Comparison of ENCODE assay signal across 21 mouse cellular contexts in the genomic region with DNA sequence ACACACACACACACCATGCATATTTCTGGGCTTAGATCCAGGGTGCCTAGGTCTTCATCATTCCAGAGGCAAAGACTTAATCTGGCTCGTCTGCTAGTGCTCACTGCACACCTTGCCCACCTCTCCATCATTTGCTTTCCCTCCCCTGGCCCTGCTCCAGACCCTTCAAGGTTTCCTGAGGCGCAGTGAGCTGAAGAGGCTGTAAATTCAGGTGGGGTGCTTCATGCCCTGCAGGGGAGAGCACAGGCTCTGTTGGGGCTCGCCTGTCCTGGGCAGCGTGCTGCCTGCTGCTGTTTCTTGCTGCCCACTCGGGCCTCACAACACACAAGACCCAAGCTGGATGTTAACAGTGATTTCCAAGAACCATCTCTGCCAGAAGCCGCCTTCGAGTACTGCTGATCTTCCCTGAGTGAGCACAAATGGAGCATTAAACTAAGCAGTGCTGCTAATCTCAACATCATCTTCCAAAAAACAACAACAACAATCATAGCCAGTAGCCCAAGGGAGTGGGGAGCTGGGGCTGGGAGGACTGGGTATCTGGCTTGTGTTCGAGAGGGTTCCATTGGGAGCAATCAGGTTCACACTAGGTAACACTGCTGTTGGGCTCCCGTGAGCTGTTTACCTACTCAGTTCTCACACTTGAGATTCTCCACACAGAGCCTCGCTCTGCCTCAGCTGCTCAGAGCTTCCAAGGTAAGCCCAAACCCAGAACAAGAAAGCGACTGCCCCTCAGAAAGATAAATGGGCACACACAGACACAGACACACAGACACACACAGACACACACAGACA.
A peak's percentile ranks its signal among the peaks of the same experiment; 100 is the strongest.
DNase-seq lines count a peak whose midpoint lies in the region; ATAC-seq and TF ChIP-seq lines count a peak whose summit lies in the region.
"Had no signal": no experiment of that assay in that cellular context is flagged by ENCODE, and none has a peak within 500 bp of the region (broad histone marks: within the 10 kb centered on the region; RNA-seq: fewer than 3 reads in every experiment).

No protein-coding gene starts in this region.

- H3K27me3 ChIP-seq in kidney, postnatal 0 days (ENCODE audit: insufficient read depth, low read length), result no peaks in the 10 kb centered on the region
- 0 out of 2 replicates have a peak, but pooled peaks cover 2% of the 10 kb centered on the region for H3K27me3 ChIP-seq in kidney, adult 2 months (replicated peaks; ENCODE audit: control insufficient read depth, insufficient read depth, low read length)
- peaks cover 2% of the 10 kb centered on the region; the same call in 1 of the 2 replicates for H3K27me3 ChIP-seq in hindbrain, embryonic 11.5 days (ENCODE audit: control insufficient read depth, insufficient read depth, low read length)
- H3K27me3 ChIP-seq: embryonic facial prominence, embryonic 12.5 days; megakaryocyte, embryonic 14.5 days had no signal

- no peak for TF ChIP-seq CTCF in kidney, postnatal 0 days (IDR thresholded peaks at IDR 0.05; ENCODE audit: low read depth)
- TF ChIP-seq CTCF in kidney, adult 2 months (conservative IDR thresholded peaks at IDR 0.05; ENCODE audit: insufficient read depth, insufficient read length, low read depth, low read length), result no peak

- no peak for ATAC-seq in kidney, postnatal 0 days (replicated peaks; ENCODE audit: low FRiP score, low read depth)
- no peak for ATAC-seq in hindbrain, embryonic 11.5 days (ENCODE audit: low FRiP score)

- H3K9me3 ChIP-seq in kidney, postnatal 0 days (replicated peaks; ENCODE audit: low read length), result no peaks in the 10 kb centered on the region
- no peaks in the 10 kb centered on the region for H3K9me3 ChIP-seq in hindbrain, embryonic 11.5 days (ENCODE audit: control insufficient read depth, low read length)
- H3K9me3 ChIP-seq: embryonic facial prominence, embryonic 12.5 days; forebrain, embryonic 12.5 days; heart, embryonic 15.5 days had no signal

- H3K4me2 ChIP-seq in kidney, postnatal 0 days (ENCODE audit: low read length), result no peak overlapping the region
- H3K4me2 ChIP-seq in hindbrain, embryonic 11.5 days (replicated peaks; ENCODE audit: low read depth, low read length), result no peak overlapping the region
- H3K4me2 ChIP-seq: embryonic facial prominence, embryonic 12.5 days; forebrain, embryonic 12.5 days; heart, embryonic 15.5 days had no signal

- 65% methylated on average over 11 of the region's 11 CpGs for WGBS in kidney, postnatal 0 days
- 73% methylated on average over 11 of the region's 11 CpGs for WGBS in kidney, adult 2 months
- 80% methylated on average over 11 of the region's 11 CpGs for WGBS in hindbrain, embryonic 11.5 days

- no peak for TF ChIP-seq POLR2A in kidney, adult 2 months (IDR thresholded peaks at IDR 0.05; ENCODE audit: low read depth, low read length)

- 0 out of 2 replicates have a peak overlapping the region, but pooled peaks have one; percentile 13 for H3K27ac ChIP-seq in kidney, postnatal 0 days
- H3K27ac ChIP-seq in kidney, adult 2 months (ENCODE audit: insufficient read depth, low read depth, low read length), result no peak overlapping the region
- H3K27ac ChIP-seq in hindbrain, embryonic 11.5 days (ENCODE audit: low read depth, low read length), result no peak overlapping the region
- H3K27ac ChIP-seq: embryonic facial prominence, embryonic 12.5 days; forebrain, embryonic 12.5 days; heart, embryonic 15.5 days had no signal

- peak; percentile 23 to 32 for DNase-seq in cerebellum, postnatal 10 days
- no peak for DNase-seq in cerebellum, adult 11 months
- DNase-seq in kidney, postnatal 0 days (ENCODE audit: low spot score), result no peak
- DNase-seq in kidney, adult 2 months, result no peak
- DNase-seq in testis, postnatal 10 days (ENCODE audit: low spot score), result peak; percentile 38
- DNase-seq in testis, postnatal 14 days (ENCODE audit: low spot score), result no peak
- DNase-seq in yolk sac, embryonic 10.5 days (ENCODE audit: low spot score), result no peak
- DNase-seq in hindbrain, embryonic 11.5 days (ENCODE audit: low spot score), result no peak
- DNase-seq: adrenal gland, adult 2 months; cerebellum, adult 8-10 months; heart, adult 18-20 months; kidney, adult 11 months; kidney, postnatal 4 days; liver; midbrain, embryonic 14.5 days; right cerebral cortex, postnatal 14 days; spleen, adult 18-20 months had no signal

- H3K36me3 ChIP-seq in kidney, postnatal 0 days (ENCODE audit: insufficient read depth, low read length), result no peaks in the 10 kb centered on the region
- no peaks in the 10 kb centered on the region for H3K36me3 ChIP-seq in kidney, adult 2 months (ENCODE audit: control insufficient read depth, insufficient read depth, low read length)
- H3K36me3 ChIP-seq in hindbrain, embryonic 11.5 days (ENCODE audit: control insufficient read depth, insufficient read depth, low read length), result no peaks in the 10 kb centered on the region
- H3K36me3 ChIP-seq: embryonic facial prominence, embryonic 12.5 days; forebrain, embryonic 12.5 days; heart, embryonic 15.5 days had no signal

- H3K9ac ChIP-seq in kidney, postnatal 0 days (ENCODE audit: low read depth, low read length), result no peak overlapping the region
- no peak overlapping the region for H3K9ac ChIP-seq in hindbrain, embryonic 11.5 days (ENCODE audit: low read depth, low read length)
- H3K9ac ChIP-seq: embryonic facial prominence, embryonic 12.5 days; heart, embryonic 15.5 days had no signal

- no peaks in the 10 kb centered on the region for H3K4me1 ChIP-seq in kidney, postnatal 0 days (replicated peaks; ENCODE audit: insufficient read depth, low read length)
- H3K4me1 ChIP-seq in kidney, adult 2 months (ENCODE audit: control insufficient read depth, insufficient read depth, low read length), result no peaks in the 10 kb centered on the region
- 0 out of 2 replicates have a peak, but pooled peaks cover 4% of the 10 kb centered on the region for H3K4me1 ChIP-seq in hindbrain, embryonic 11.5 days (replicated peaks; ENCODE audit: control insufficient read depth, insufficient read depth, low read length)
- H3K4me1 ChIP-seq: megakaryocyte, embryonic 14.5 days had no signal

- no peak overlapping the region for H3K4me3 ChIP-seq in kidney, postnatal 0 days (replicated peaks; ENCODE audit: low read depth, low read length)
- H3K4me3 ChIP-seq in kidney, adult 2 months (ENCODE audit: insufficient read depth, low read depth, low read length), result no peak overlapping the region
- H3K4me3 ChIP-seq in hindbrain, embryonic 11.5 days (ENCODE audit: low read depth, low read length), result no peak overlapping the region
- H3K4me3 ChIP-seq: embryonic facial prominence, embryonic 12.5 days; forebrain, embryonic 12.5 days; heart, embryonic 15.5 days; megakaryocyte, embryonic 14.5 days had no signal

Comparison
In these comparisons a context has a peak if more than half of its experiments do, and no peak if none do; other contexts are left out.
1. DNase-seq: peak in cerebellum, postnatal 10 days (2 of 2) and testis, postnatal 10 days (single experiment); none in cerebellum, adult 11 months (single experiment), kidney, postnatal 0 days (single experiment), kidney, adult 2 months (single experiment), testis, postnatal 14 days (single experiment), yolk sac, embryonic 10.5 days (single experiment) and hindbrain, embryonic 11.5 days (single experiment).